Mouse (Mus musculus) right cerebral cortex, postnatal 10 days (tissue): Measurements from ENCODE around the gene 4930568D16Rik.

Experiments used
- DNase-seq, 2 experiments: peaks; one replicate each; pipeline ENCODE4 v3.0.0; 2021; ENCODE audit warnings: low spot score in 2 of 2

Gene 4930568D16Rik

GRCm38 (mm10) chr2:35367629-35368028, at the start of gene 4930568D16Rik:
Gene 4930568D16Rik (minus strand): TSS chr2:35367729.
- no peak for DNase-seq

GRCm38 (mm10) chr2:35417231-35417630, 49.7 kb upstream of the 4930568D16Rik start:
- no peak for DNase-seq

- no peak for DNase-seq
Observed at GRCm38 (mm10) chr2:35416473-35416872, 48.9 kb upstream of the 4930568D16Rik start.

GRCm38 (mm10) chr2:35412810-35413209, 45.3 kb upstream of the 4930568D16Rik start:
- no peak for DNase-seq

- DNase-seq, result no peak
Observed at GRCm38 (mm10) chr2:35412246-35412645, 44.7 kb upstream of the 4930568D16Rik start.

GRCm38 (mm10) chr2:35411640-35412190, 44.2 kb upstream of the 4930568D16Rik start:
- no peak for DNase-seq

- DNase-seq, result no peak
Observed at GRCm38 (mm10) chr2:35409466-35409865, 41.9 kb upstream of the 4930568D16Rik start.

GRCm38 (mm10) chr2:35408409-35409110, 41.0 kb upstream of the 4930568D16Rik start:
- no peak for DNase-seq

GRCm38 (mm10) chr2:35407878-35408277, 40.3 kb upstream of the 4930568D16Rik start:
- peak in 1 of 2 experiments; percentile 13 for DNase-seq

GRCm38 (mm10) chr2:35407266-35407665, 39.7 kb upstream of the 4930568D16Rik start:
- DNase-seq, result peak in 1 of 2 experiments; percentile 9

- DNase-seq, result no peak
Observed at GRCm38 (mm10) chr2:35406611-35407010, 39.1 kb upstream of the 4930568D16Rik start.

- no peak for DNase-seq
Observed at GRCm38 (mm10) chr2:35402391-35402790, 34.9 kb upstream of the 4930568D16Rik start.

GRCm38 (mm10) chr2:35400739-35401138, 33.2 kb upstream of the 4930568D16Rik start:
- peak in 1 of 2 experiments; percentile 20 for DNase-seq

GRCm38 (mm10) chr2:35398184-35398828, 30.8 kb upstream of the 4930568D16Rik start:
- no peak for DNase-seq

- peak; percentile 80 to 84 for DNase-seq
Observed at GRCm38 (mm10) chr2:35397590-35398173, 30.2 kb upstream of the 4930568D16Rik start.

- DNase-seq, result peak; percentile 64 to 66
Observed at GRCm38 (mm10) chr2:35397096-35397495, 29.6 kb upstream of the 4930568D16Rik start, which contains the start of gene 4930402F06Rik. Gene 4930402F06Rik (minus strand): TSS chr2:35397175.

- DNase-seq, result no peak
Observed at GRCm38 (mm10) chr2:35385441-35385871, 17.9 kb upstream of the 4930568D16Rik start.

- DNase-seq, result no peak
Observed at GRCm38 (mm10) chr2:35379306-35379705, 11.8 kb upstream of the 4930568D16Rik start.

GRCm38 (mm10) chr2:35377600-35377999, 10.1 kb upstream of the 4930568D16Rik start:
- DNase-seq, result no peak

GRCm38 (mm10) chr2:35373003-35373402, 5.5 kb upstream of the 4930568D16Rik start:
- DNase-seq, result peak in 1 of 2 experiments; percentile 37

- no peak for DNase-seq
Observed at GRCm38 (mm10) chr2:35370686-35371085, 3.2 kb upstream of the 4930568D16Rik start.

GRCm38 (mm10) chr2:35349184-35349583, 18.3 kb downstream of the 4930568D16Rik start:
- DNase-seq, result no peak
